Mouse (Mus musculus): ENCODE measurements at regions not wholly inside any gene's neighbourhood (a gene's known extent, or its start where the extent isn't known, plus 50 kb on each side); places are given as distances from the start of the nearest gene placed in this dataset.
"Not testable (repeated sequence)": the region's sequence is repeated elsewhere in the genome, so short reads cannot be mapped to it uniquely, and the experiment has no call there.

DNA sequence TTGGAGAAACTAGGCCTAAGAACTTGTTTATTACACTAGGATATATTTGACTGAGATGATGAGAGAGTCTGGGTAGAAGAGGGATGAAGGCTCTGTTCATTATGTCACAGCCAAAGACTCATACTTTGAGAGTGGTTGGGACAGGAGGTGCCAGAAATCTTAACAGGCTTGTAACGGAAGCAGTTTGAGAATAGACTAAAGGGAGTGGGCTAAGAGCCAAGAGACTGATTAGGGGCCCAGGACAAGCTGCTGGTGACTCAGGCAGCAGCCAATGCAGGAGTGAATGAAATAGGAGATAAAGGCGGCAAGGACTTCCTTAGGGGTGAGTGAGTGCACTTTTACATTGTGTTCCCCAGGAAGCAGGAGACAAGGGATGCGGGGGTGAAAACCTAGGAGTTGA, 127.2 kb upstream of the Dpp6 start:
- WGBS = 64% methylated on average over 3 of the region's 3 CpGs
- H3K27ac ChIP-seq (ENCODE audit: insufficient read depth, low read depth, low read length) = no peak overlapping the region
- no peaks in the 10 kb centered on the region for H3K27me3 ChIP-seq (replicated peaks; ENCODE audit: control insufficient read depth, insufficient read depth, low read length)
- H3K4me1 ChIP-seq (ENCODE audit: control insufficient read depth, insufficient read depth, low read length) = no peaks in the 10 kb centered on the region
- no peak for DNase-seq
- H3K4me3 ChIP-seq (ENCODE audit: insufficient read depth, low read depth, low read length) = no peak overlapping the region
- H3K36me3 ChIP-seq (ENCODE audit: control insufficient read depth, insufficient read depth, low read length) = no peaks in the 10 kb centered on the region
- TF ChIP-seq POLR2A (IDR thresholded peaks at IDR 0.05; ENCODE audit: low read depth, low read length) = no peak
- no peak for TF ChIP-seq CTCF (conservative IDR thresholded peaks at IDR 0.05; ENCODE audit: insufficient read depth, insufficient read length, low read depth, low read length)

DNA sequence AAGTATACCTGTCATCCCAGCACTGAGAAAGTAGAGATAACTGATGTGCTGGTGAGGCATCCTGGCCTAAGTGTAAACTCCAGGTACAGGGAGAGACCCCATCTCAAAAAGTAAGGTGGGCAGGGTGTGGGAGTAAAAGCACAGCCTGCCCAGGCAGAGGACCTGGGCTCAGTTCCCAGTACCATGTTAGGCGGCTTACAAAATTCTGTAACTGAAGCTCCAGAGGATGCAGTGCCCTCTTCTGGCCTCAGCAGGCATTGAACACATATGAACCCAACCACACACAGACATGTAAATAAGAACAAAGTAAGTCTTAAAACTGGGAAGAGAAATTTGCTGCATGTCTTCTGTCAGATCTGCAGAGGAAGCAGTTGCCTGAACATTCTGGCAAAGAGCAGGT, 125.9 kb upstream of the Dpp6 start:
- 97% methylated on average over 1 of the region's 1 CpGs for WGBS
- H3K27me3 ChIP-seq (replicated peaks; ENCODE audit: control insufficient read depth, insufficient read depth, low read length) = no peaks in the 10 kb centered on the region
- TF ChIP-seq CTCF (conservative IDR thresholded peaks at IDR 0.05; ENCODE audit: insufficient read depth, insufficient read length, low read depth, low read length) = no peak
- TF ChIP-seq POLR2A (IDR thresholded peaks at IDR 0.05; ENCODE audit: low read depth, low read length) = no peak
- no peak for DNase-seq
- no peak overlapping the region for H3K4me3 ChIP-seq (ENCODE audit: insufficient read depth, low read depth, low read length)
- H3K27ac ChIP-seq (ENCODE audit: insufficient read depth, low read depth, low read length) = no peak overlapping the region
- no peaks in the 10 kb centered on the region for H3K4me1 ChIP-seq (ENCODE audit: control insufficient read depth, insufficient read depth, low read length)
- H3K36me3 ChIP-seq (ENCODE audit: control insufficient read depth, insufficient read depth, low read length) = no peaks in the 10 kb centered on the region

GRCm38 (mm10) chr5:26692013-26692412, 125.0 kb upstream of the Dpp6 start:
- no peaks in the 10 kb centered on the region for H3K36me3 ChIP-seq (ENCODE audit: control insufficient read depth, insufficient read depth, low read length)
- H3K27ac ChIP-seq (ENCODE audit: insufficient read depth, low read depth, low read length) = no peak overlapping the region
- TF ChIP-seq CTCF (conservative IDR thresholded peaks at IDR 0.05; ENCODE audit: insufficient read depth, insufficient read length, low read depth, low read length) = no peak
- TF ChIP-seq POLR2A (IDR thresholded peaks at IDR 0.05; ENCODE audit: low read depth, low read length) = no peak
- WGBS = 24% methylated on average over 5 of the region's 5 CpGs
- H3K4me3 ChIP-seq (ENCODE audit: insufficient read depth, low read depth, low read length) = no peak overlapping the region
- H3K4me1 ChIP-seq (ENCODE audit: control insufficient read depth, insufficient read depth, low read length) = no peaks in the 10 kb centered on the region
- H3K27me3 ChIP-seq (replicated peaks; ENCODE audit: control insufficient read depth, insufficient read depth, low read length) = no peaks in the 10 kb centered on the region
- no peak for DNase-seq

DNA sequence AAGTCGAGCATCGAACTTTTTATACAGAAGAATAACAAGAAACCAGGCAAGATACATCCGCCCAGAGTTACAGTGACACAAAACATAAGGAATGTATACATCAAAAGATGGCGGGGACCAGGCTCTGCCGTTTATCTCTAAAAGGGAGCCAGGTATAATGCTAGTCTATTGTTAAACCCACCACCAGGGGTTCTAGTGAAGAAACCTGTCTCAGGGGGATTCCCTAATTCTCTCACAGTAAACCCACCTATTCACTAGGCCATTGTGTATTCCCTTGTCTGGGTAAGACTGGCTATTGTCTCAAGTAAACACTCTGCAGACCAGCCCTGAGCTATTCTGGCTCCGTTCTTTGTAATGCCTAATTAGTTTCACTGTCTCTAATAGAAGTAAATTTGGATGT, 113.4 kb upstream of the Dpp6 start:
- not testable (repeated sequence) for H3K36me3 ChIP-seq (ENCODE audit: control insufficient read depth, insufficient read depth, low read length); H3K27ac ChIP-seq (ENCODE audit: insufficient read depth, low read depth, low read length); DNase-seq; H3K27me3 ChIP-seq (replicated peaks; ENCODE audit: control insufficient read depth, insufficient read depth, low read length); H3K4me1 ChIP-seq (ENCODE audit: control insufficient read depth, insufficient read depth, low read length); H3K4me3 ChIP-seq (ENCODE audit: insufficient read depth, low read depth, low read length)
- 82% methylated on average over 6 of the region's 6 CpGs for WGBS

DNA sequence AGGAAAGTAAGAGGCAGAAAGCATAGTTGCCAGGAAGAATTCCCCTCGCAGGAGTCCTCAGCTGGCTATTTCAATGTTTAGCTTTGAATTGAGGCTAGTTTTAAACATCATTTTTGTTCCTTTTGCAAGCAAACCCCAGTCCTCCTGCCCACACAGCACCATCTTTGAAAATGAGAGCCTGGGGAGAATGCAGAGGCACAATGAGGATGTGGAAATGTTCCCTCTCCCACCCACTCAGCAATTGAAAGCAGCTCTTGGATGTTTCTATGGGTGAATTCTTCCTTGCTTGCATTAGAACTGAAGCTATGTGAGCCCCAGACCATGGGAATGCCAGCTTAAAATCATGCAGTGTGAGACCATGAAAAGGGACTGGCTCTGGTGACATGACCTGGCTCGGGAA, 109.3 kb upstream of the Dpp6 start:
- DNase-seq = no peak
- Histone ChIP-seq H3K27ac (ENCODE audit: insufficient read depth, low read depth, low read length) (no peak overlapping the region), H3K4me1 (ENCODE audit: control insufficient read depth, insufficient read depth, low read length) (no peaks in the 10 kb centered on the region), H3K36me3 (ENCODE audit: control insufficient read depth, insufficient read depth, low read length) (no peaks in the 10 kb centered on the region), H3K4me3 (ENCODE audit: insufficient read depth, low read depth, low read length) (no peak overlapping the region), H3K27me3 (replicated peaks; ENCODE audit: control insufficient read depth, insufficient read depth, low read length) (no peaks in the 10 kb centered on the region)
- TF ChIP-seq CTCF (conservative IDR thresholded peaks at IDR 0.05; ENCODE audit: insufficient read depth, insufficient read length, low read depth, low read length) (no peak), POLR2A (IDR thresholded peaks at IDR 0.05; ENCODE audit: low read depth, low read length) (no peak)
- WGBS = 77% methylated on average over 2 of the region's 2 CpGs

- Histone ChIP-seq H3K27me3 (replicated peaks; ENCODE audit: control insufficient read depth, insufficient read depth, low read length) (no peaks in the 10 kb centered on the region), H3K4me1 (ENCODE audit: control insufficient read depth, insufficient read depth, low read length) (no peaks in the 10 kb centered on the region), H3K4me3 (ENCODE audit: insufficient read depth, low read depth, low read length) (no peak overlapping the region), H3K27ac (ENCODE audit: insufficient read depth, low read depth, low read length) (no peak overlapping the region), H3K36me3 (ENCODE audit: control insufficient read depth, insufficient read depth, low read length) (no peaks in the 10 kb centered on the region)
- 75% methylated on average over 2 of the region's 2 CpGs for WGBS
- DNase-seq = no peak
- no peak for TF ChIP-seq POLR2A (IDR thresholded peaks at IDR 0.05; ENCODE audit: low read depth, low read length)
These were observed 92.5 kb upstream of the Dpp6 start for GRCm38 (mm10) chr5:26724491-26724890.

DNA sequence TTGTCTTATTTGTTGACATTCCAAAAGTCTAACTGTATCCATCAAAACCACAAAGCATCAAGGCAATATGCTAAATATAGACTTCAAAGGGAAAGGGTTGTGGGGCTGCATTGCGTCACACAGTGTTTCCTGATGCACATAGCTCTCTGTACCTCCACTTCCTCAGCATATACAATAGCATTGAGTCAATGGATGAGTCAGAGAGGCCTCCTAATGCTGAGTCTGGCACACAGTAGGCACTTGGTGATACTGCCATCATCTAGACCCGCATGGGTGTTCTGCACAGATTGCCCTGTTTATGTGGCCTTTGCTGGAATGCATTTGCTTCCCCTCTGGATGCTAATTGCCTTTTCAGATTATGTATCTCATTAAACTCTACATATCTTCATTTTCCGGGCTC, 91.0 kb upstream of the Dpp6 start:
- no peaks in the 10 kb centered on the region for H3K36me3 ChIP-seq (ENCODE audit: control insufficient read depth, insufficient read depth, low read length)
- no peak for TF ChIP-seq POLR2A (IDR thresholded peaks at IDR 0.05; ENCODE audit: low read depth, low read length)
- TF ChIP-seq CTCF (conservative IDR thresholded peaks at IDR 0.05; ENCODE audit: insufficient read depth, insufficient read length, low read depth, low read length) = no peak
- 84% methylated on average over 3 of the region's 3 CpGs for WGBS
- no peak overlapping the region for H3K27ac ChIP-seq (ENCODE audit: insufficient read depth, low read depth, low read length)
- no peaks in the 10 kb centered on the region for H3K4me1 ChIP-seq (ENCODE audit: control insufficient read depth, insufficient read depth, low read length)
- H3K4me3 ChIP-seq (ENCODE audit: insufficient read depth, low read depth, low read length) = no peak overlapping the region
- no peaks in the 10 kb centered on the region for H3K27me3 ChIP-seq (replicated peaks; ENCODE audit: control insufficient read depth, insufficient read depth, low read length)
- DNase-seq = no peak

- 85% methylated on average over 6 of the region's 6 CpGs for WGBS
- H3K27ac ChIP-seq (ENCODE audit: insufficient read depth, low read depth, low read length); H3K27me3 ChIP-seq (replicated peaks; ENCODE audit: control insufficient read depth, insufficient read depth, low read length); H3K36me3 ChIP-seq (ENCODE audit: control insufficient read depth, insufficient read depth, low read length); DNase-seq; H3K4me1 ChIP-seq (ENCODE audit: control insufficient read depth, insufficient read depth, low read length); H3K4me3 ChIP-seq (ENCODE audit: insufficient read depth, low read depth, low read length): not testable (repeated sequence)
These were observed 65.8 kb upstream of the Dpp6 start for GRCm38 (mm10) chr5:26751196-26751595.

- H3K36me3 ChIP-seq (ENCODE audit: control insufficient read depth, insufficient read depth, low read length); H3K4me3 ChIP-seq (ENCODE audit: insufficient read depth, low read depth, low read length); H3K27ac ChIP-seq (ENCODE audit: insufficient read depth, low read depth, low read length); H3K27me3 ChIP-seq (replicated peaks; ENCODE audit: control insufficient read depth, insufficient read depth, low read length); H3K4me1 ChIP-seq (ENCODE audit: control insufficient read depth, insufficient read depth, low read length): not testable (repeated sequence)
- WGBS = 59% methylated on average over 6 of the region's 6 CpGs
- DNase-seq = peak; percentile 63
These were observed 65.2 kb upstream of the Dpp6 start for GRCm38 (mm10) chr5:26751601-26752305.

GRCm38 (mm10) chr5:26754129-26754528, 62.9 kb upstream of the Dpp6 start:
- H3K27me3 ChIP-seq (replicated peaks; ENCODE audit: control insufficient read depth, insufficient read depth, low read length); H3K27ac ChIP-seq (ENCODE audit: insufficient read depth, low read depth, low read length); H3K4me1 ChIP-seq (ENCODE audit: control insufficient read depth, insufficient read depth, low read length); H3K4me3 ChIP-seq (ENCODE audit: insufficient read depth, low read depth, low read length); H3K36me3 ChIP-seq (ENCODE audit: control insufficient read depth, insufficient read depth, low read length): not testable (repeated sequence)
- WGBS = 19% methylated on average over 7 of the region's 7 CpGs
- DNase-seq = peak; percentile 80
